Mouse (Mus musculus): ENCODE results near the gene Tmem97.

DNA sequence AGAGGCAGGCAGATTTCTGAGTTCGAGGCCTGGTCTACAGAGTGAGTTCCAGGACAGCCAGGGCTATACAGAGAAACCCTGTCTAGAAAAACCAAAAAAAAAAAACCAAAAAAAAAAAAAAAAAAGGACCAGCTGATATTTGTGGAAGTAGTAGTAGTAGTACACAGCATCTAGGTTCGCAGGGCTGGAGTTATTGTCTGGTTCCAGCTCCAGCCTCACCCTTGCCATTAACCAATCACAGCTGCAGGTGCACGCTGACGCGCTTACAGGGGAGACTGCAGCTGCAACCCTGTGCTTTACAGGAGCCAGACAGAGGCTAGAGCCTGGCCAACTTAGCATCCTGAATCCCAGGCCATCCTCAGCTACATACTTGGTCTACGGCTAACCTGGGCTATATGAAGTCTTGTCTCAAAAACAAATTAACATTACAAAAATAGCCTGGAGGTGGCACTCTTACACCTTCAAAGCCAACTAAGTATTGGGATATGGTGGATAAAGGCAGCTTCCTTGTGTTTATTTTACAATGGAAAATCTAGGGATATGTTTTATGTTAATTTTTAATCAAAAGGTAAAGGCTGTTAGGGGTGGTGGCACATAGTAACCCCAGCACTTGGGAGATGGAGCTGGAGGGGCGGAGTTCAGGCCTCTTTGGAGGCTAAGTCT lies 6.0 kb downstream of the Tmem97 start:
- TF ChIP-seq MXI1 (IDR thresholded peaks at IDR 0.05; ENCODE audit: low read depth, low read length) (no peak), POLR2A (IDR thresholded peaks at IDR 0.05; ENCODE audit: control insufficient read depth in 1 of 2, insufficient read depth in 1 of 2, low read depth in 1 of 2, low read length in 2 of 2, poor library complexity in 1 of 2) (peak in 1 of 2 experiments; percentile 34; a peak in 1 of 4 replicates), ETS1 (IDR thresholded peaks at IDR 0.05; ENCODE audit: low read depth, low read length) (no peak), CTCF (IDR thresholded peaks at IDR 0.05 in 2 of 3, conservative IDR thresholded peaks at IDR 0.05 in 1 of 3; ENCODE audit: control insufficient read depth in 1 of 3, insufficient read depth in 1 of 3, low read depth in 2 of 3, low read length in 3 of 3, poor library complexity in 1 of 3, severe bottlenecking in 1 of 3) (peak in 1 of 3 experiments; percentile 44; a peak in 2 of 6 replicates), MAX (IDR thresholded peaks at IDR 0.05; ENCODE audit: low read length) (no peak), HCFC1 (IDR thresholded peaks at IDR 0.05; ENCODE audit: low read depth, low read length) (no peak)

Data from MEL (cell line).